ENCODE assay signal across 28 mouse cellular contexts in genomic region chr13:23694956-23695355, GRCm38 (mm10). TPM values are rescaled to one million over a fixed set of nuclear protein-coding genes. Genes with fewer than 3 reads are reported as not detected.
A peak's percentile ranks its signal among the peaks of the same experiment; 100 is the strongest.
DNase-seq lines count a peak whose midpoint lies in the region; ATAC-seq and TF ChIP-seq lines count a peak whose summit lies in the region.
"Had no signal": no experiment of that assay in that cellular context is flagged by ENCODE, and none has a peak within 500 bp of the region (broad histone marks: within the 10 kb centered on the region; RNA-seq: fewer than 3 reads in every experiment).

No protein-coding gene starts in this region.

- H3K4me1 ChIP-seq in forebrain, embryonic 10.5 days, result peaks cover 31% of the 10 kb centered on the region
- H3K4me1 ChIP-seq in forebrain, embryonic 14.5 days (ENCODE audit: control insufficient read depth, insufficient read depth, low read length), result 0 out of 2 replicates have a peak, but pooled peaks cover 6% of the 10 kb centered on the region
- peaks cover 40% of the 10 kb centered on the region for H3K4me1 ChIP-seq in liver, embryonic 12.5 days
- peaks cover 12% of the 10 kb centered on the region; the same call in 1 of the 2 replicates for H3K4me1 ChIP-seq in liver, embryonic 11.5 days (replicated peaks; ENCODE audit: control insufficient read depth, insufficient read depth, low read length)
- peaks cover 24% of the 10 kb centered on the region for H3K4me1 ChIP-seq in midbrain, embryonic 10.5 days
- no peaks in the 10 kb centered on the region for H3K4me1 ChIP-seq in midbrain, postnatal 0 days (ENCODE audit: insufficient read depth, low read length)
- peaks cover 18% of the 10 kb centered on the region for H3K4me1 ChIP-seq in limb, embryonic 10.5 days

- H3K27ac ChIP-seq in forebrain, embryonic 10.5 days, result peak overlapping the region; percentile 53; the same call in 1 of the 2 replicates
- H3K27ac ChIP-seq in forebrain, embryonic 14.5 days (ENCODE audit: low read depth, low read length), result no peak overlapping the region
- H3K27ac ChIP-seq in liver, embryonic 12.5 days, result no peak overlapping the region
- no peak overlapping the region for H3K27ac ChIP-seq in liver, embryonic 11.5 days (ENCODE audit: low read depth, low read length)
- peak overlapping the region; percentile 28; the same call in 1 of the 2 replicates for H3K27ac ChIP-seq in midbrain, embryonic 10.5 days (replicated peaks)
- no peak overlapping the region for H3K27ac ChIP-seq in midbrain, postnatal 0 days (ENCODE audit: low read depth, low read length)
- peak overlapping the region; percentile 36; the same call in 1 of the 2 replicates for H3K27ac ChIP-seq in limb, embryonic 10.5 days
- H3K27ac ChIP-seq: forebrain, embryonic 12.5 days; forebrain, embryonic 15.5 days had no signal

- H3K36me3 ChIP-seq in forebrain, embryonic 10.5 days (replicated peaks), result no peaks in the 10 kb centered on the region; the same call in 1 of the 2 replicates
- H3K36me3 ChIP-seq in forebrain, embryonic 14.5 days (ENCODE audit: control insufficient read depth, insufficient read depth, low read length), result no peaks in the 10 kb centered on the region
- H3K36me3 ChIP-seq in liver, embryonic 12.5 days, result peaks cover 4% of the 10 kb centered on the region; the same call in 1 of the 2 replicates
- H3K36me3 ChIP-seq in liver, embryonic 11.5 days (ENCODE audit: control insufficient read depth, insufficient read depth, low read length), result no peaks in the 10 kb centered on the region
- no peaks in the 10 kb centered on the region for H3K36me3 ChIP-seq in midbrain, embryonic 10.5 days
- H3K36me3 ChIP-seq in midbrain, postnatal 0 days (ENCODE audit: insufficient read depth, low read length), result no peaks in the 10 kb centered on the region
- H3K36me3 ChIP-seq in limb, embryonic 10.5 days, result no peaks in the 10 kb centered on the region
- H3K36me3 ChIP-seq: embryonic facial prominence, embryonic 10.5 days; embryonic facial prominence, embryonic 12.5 days; forebrain, embryonic 12.5 days; forebrain, embryonic 15.5 days had no signal

- H3K4me3 ChIP-seq in forebrain, embryonic 10.5 days, result no peak overlapping the region
- H3K4me3 ChIP-seq in forebrain, embryonic 14.5 days (ENCODE audit: low read depth, low read length), result no peak overlapping the region
- H3K4me3 ChIP-seq in liver, embryonic 12.5 days, result no peak overlapping the region
- no peak overlapping the region for H3K4me3 ChIP-seq in liver, embryonic 11.5 days (ENCODE audit: low read depth, low read length)
- H3K4me3 ChIP-seq in midbrain, embryonic 10.5 days, result no peak overlapping the region
- no peak overlapping the region for H3K4me3 ChIP-seq in midbrain, postnatal 0 days (ENCODE audit: low read depth, low read length)
- no peak overlapping the region for H3K4me3 ChIP-seq in limb, embryonic 10.5 days
- H3K4me3 ChIP-seq: embryonic facial prominence, embryonic 12.5 days; forebrain, embryonic 12.5 days; forebrain, embryonic 15.5 days had no signal

- H3K27me3 ChIP-seq in forebrain, embryonic 10.5 days (ENCODE audit: poor library complexity, severe bottlenecking), result no peaks in the 10 kb centered on the region
- H3K27me3 ChIP-seq in forebrain, embryonic 14.5 days (replicated peaks; ENCODE audit: control insufficient read depth, insufficient read depth, low read length), result no peaks in the 10 kb centered on the region
- no peaks in the 10 kb centered on the region for H3K27me3 ChIP-seq in liver, embryonic 12.5 days (replicated peaks)
- no peaks in the 10 kb centered on the region for H3K27me3 ChIP-seq in liver, embryonic 11.5 days (replicated peaks; ENCODE audit: control insufficient read depth, insufficient read depth, low read length)
- H3K27me3 ChIP-seq in midbrain, embryonic 10.5 days (ENCODE audit: low read depth, poor library complexity, severe bottlenecking), result no peaks in the 10 kb centered on the region
- H3K27me3 ChIP-seq in midbrain, postnatal 0 days (ENCODE audit: insufficient read depth, low read length), result no peaks in the 10 kb centered on the region
- no peaks in the 10 kb centered on the region for H3K27me3 ChIP-seq in limb, embryonic 10.5 days (ENCODE audit: low read depth, poor library complexity, severe bottlenecking)
- H3K27me3 ChIP-seq: CH12.LX; embryonic facial prominence, embryonic 12.5 days; forebrain, embryonic 12.5 days; forebrain, embryonic 15.5 days; Patski had no signal

- H3K9ac ChIP-seq in forebrain, embryonic 14.5 days (ENCODE audit: low read length), result no peak overlapping the region
- no peak overlapping the region for H3K9ac ChIP-seq in liver, embryonic 12.5 days
- H3K9ac ChIP-seq in liver, embryonic 11.5 days (ENCODE audit: low read depth, low read length), result no peak overlapping the region
- H3K9ac ChIP-seq in midbrain, postnatal 0 days (replicated peaks; ENCODE audit: low read length, poor library complexity, severe bottlenecking), result no peak overlapping the region
- H3K9ac ChIP-seq: embryonic facial prominence, embryonic 12.5 days; forebrain, embryonic 12.5 days; forebrain, embryonic 15.5 days had no signal

- ATAC-seq in forebrain, embryonic 14.5 days, result no peak
- no peak for ATAC-seq in liver, embryonic 12.5 days
- no peak for ATAC-seq in liver, embryonic 11.5 days (replicated peaks; ENCODE audit: low FRiP score)
- no peak for ATAC-seq in midbrain, postnatal 0 days (ENCODE audit: low FRiP score)
- ATAC-seq: activated CD4-positive, CD25-positive, alpha-beta regulatory T cell, adult 4 months; CD4-positive, CD25-positive, alpha-beta regulatory T cell, adult 4 months; forebrain, embryonic 15.5 days; Patski had no signal

- TF ChIP-seq CTCF in midbrain, postnatal 0 days (IDR thresholded peaks at IDR 0.05), result no peak

- H3K4me2 ChIP-seq in forebrain, embryonic 14.5 days (ENCODE audit: low read length), result no peak overlapping the region
- H3K4me2 ChIP-seq in liver, embryonic 12.5 days, result 0 out of 2 replicates have a peak overlapping the region, but pooled peaks have one; percentile 65
- H3K4me2 ChIP-seq in liver, embryonic 11.5 days, result no peak overlapping the region
- H3K4me2 ChIP-seq in midbrain, postnatal 0 days (ENCODE audit: low read depth, low read length, poor library complexity, severe bottlenecking), result no peak overlapping the region
- H3K4me2 ChIP-seq: embryonic facial prominence, embryonic 12.5 days; forebrain, embryonic 12.5 days; forebrain, embryonic 15.5 days had no signal

- no peaks in the 10 kb centered on the region for H3K9me3 ChIP-seq in forebrain, embryonic 10.5 days
- H3K9me3 ChIP-seq in forebrain, embryonic 14.5 days (replicated peaks; ENCODE audit: control insufficient read depth, low read length), result no peaks in the 10 kb centered on the region
- H3K9me3 ChIP-seq in liver, embryonic 12.5 days (replicated peaks), result no peaks in the 10 kb centered on the region
- no peaks in the 10 kb centered on the region for H3K9me3 ChIP-seq in liver, embryonic 11.5 days (ENCODE audit: control insufficient read depth, low read length)
- H3K9me3 ChIP-seq in midbrain, embryonic 10.5 days (replicated peaks), result no peaks in the 10 kb centered on the region
- H3K9me3 ChIP-seq in midbrain, postnatal 0 days (ENCODE audit: low read length), result no peaks in the 10 kb centered on the region
- no peaks in the 10 kb centered on the region for H3K9me3 ChIP-seq in limb, embryonic 10.5 days (replicated peaks)
- H3K9me3 ChIP-seq: embryonic facial prominence, embryonic 10.5 days; embryonic facial prominence, embryonic 12.5 days; forebrain, embryonic 12.5 days; forebrain, embryonic 15.5 days; G1E had no signal

- DNase-seq in forebrain, embryonic 10.5 days (ENCODE audit: extremely low spot score, low spot score), result no peak
- no peak for DNase-seq in forebrain, embryonic 14.5 days (ENCODE audit: low spot score)
- DNase-seq in liver, embryonic 11.5 days (ENCODE audit: low spot score), result no peak
- DNase-seq in midbrain, embryonic 10.5 days (ENCODE audit: low spot score), result no peak
- DNase-seq in midbrain, postnatal 0 days (ENCODE audit: low spot score), result no peak
- DNase-seq in limb, embryonic 10.5 days (ENCODE audit: low spot score), result no peak
- DNase-seq in lung, postnatal 25 days (ENCODE audit: low spot score), result no peak
- DNase-seq: adrenal gland, adult 8-10 months; adrenal gland, postnatal 14 days; adrenal gland, postnatal 36 days; B cell, adult 2 months; cerebellum, adult 11-12 months; cerebellum, adult 2 months; cerebellum, adult 9-10 months; cerebellum, postnatal 10 days; cerebellum, postnatal 25 days had no signal

- WGBS in forebrain, embryonic 10.5 days, result 96% methylated on average over 9 of the region's 9 CpGs
- 93% methylated on average over 9 of the region's 9 CpGs for WGBS in forebrain, embryonic 14.5 days
- 81% methylated on average over 9 of the region's 9 CpGs for WGBS in liver, embryonic 12.5 days (ENCODE audit: insufficient replicate concordance)
- WGBS in liver, embryonic 11.5 days, result 90% methylated on average over 9 of the region's 9 CpGs
- WGBS in midbrain, embryonic 10.5 days, result 93% methylated on average over 9 of the region's 9 CpGs
- WGBS in midbrain, postnatal 0 days, result 96% methylated on average over 9 of the region's 9 CpGs
- 92% methylated on average over 9 of the region's 9 CpGs for WGBS in limb, embryonic 10.5 days

RNA-seq across cellular contexts. Expression of gene Hist1h1t, which starts 0.7 kb away (rescaled TPM):
- polyA plus RNA-seq in forebrain, embryonic 10.5 days (2016; fragmentation: Nextera tagmentation; extraction: Ambion mirVana), result not detected in 2 replicates
- polyA plus RNA-seq in forebrain, embryonic 14.5 days (2014; fragmentation: Nextera tagmentation; extraction: Ambion mirVana), result not detected in 2 replicates
- not detected in 2 replicates for polyA plus RNA-seq in liver, embryonic 12.5 days (2016; fragmentation: Nextera tagmentation; extraction: Ambion mirVana)
- not detected in 2 replicates for polyA plus RNA-seq in liver, embryonic 11.5 days (2014; fragmentation: Nextera tagmentation; extraction: Ambion mirVana)
- not detected in 2 replicates for polyA plus RNA-seq in midbrain, embryonic 10.5 days (2016; fragmentation: Nextera tagmentation; extraction: Ambion mirVana)
- total RNA-seq in midbrain, postnatal 0 days (2014; rRNA removed), result 0.93 TPM in 1 of 2 replicates, not detected in the other
- polyA plus RNA-seq in midbrain, postnatal 0 days (2015; fragmentation: Nextera tagmentation; extraction: Ambion mirVana), result not detected in 2 replicates
- 0.26 TPM in 1 of 2 replicates, not detected in the other for polyA plus RNA-seq in limb, embryonic 10.5 days (2016; fragmentation: Nextera tagmentation; extraction: Ambion mirVana)
- total RNA-seq: adrenal gland, adult 18-20 months had no signal
- polyA plus RNA-seq: activated CD4-positive, CD25-positive, alpha-beta regulatory T cell, adult 4 months; CD4-positive, CD25-positive, alpha-beta regulatory T cell, adult 4 months; cerebellum, adult 2 months; cortical plate, adult 2 months; embryonic facial prominence, embryonic 10.5 days; forebrain, embryonic 12.5 days; forebrain, embryonic 15.5 days; G1E had no signal

RNA-seq across cellular contexts. Expression of gene Hist1h4c, which starts 3.3 kb away (rescaled TPM):
- polyA plus RNA-seq in forebrain, embryonic 10.5 days (2016; fragmentation: Nextera tagmentation; extraction: Ambion mirVana), result 4.5 and 5.9 TPM in 2 replicates
- polyA plus RNA-seq in forebrain, embryonic 14.5 days (2014; fragmentation: Nextera tagmentation; extraction: Ambion mirVana), result 2.9 and 6.5 TPM in 2 replicates
- 8.6 and 11.6 TPM in 2 replicates for polyA plus RNA-seq in liver, embryonic 12.5 days (2016; fragmentation: Nextera tagmentation; extraction: Ambion mirVana)
- polyA plus RNA-seq in liver, embryonic 11.5 days (2014; fragmentation: Nextera tagmentation; extraction: Ambion mirVana), result 5.1 and 5.2 TPM in 2 replicates
- polyA plus RNA-seq in midbrain, embryonic 10.5 days (2016; fragmentation: Nextera tagmentation; extraction: Ambion mirVana), result 4.9 and 5.1 TPM in 2 replicates
- total RNA-seq in midbrain, postnatal 0 days (2014; rRNA removed), result 622 and 783 TPM in 2 replicates
- 1.5 and 2.2 TPM in 2 replicates for polyA plus RNA-seq in midbrain, postnatal 0 days (2015; fragmentation: Nextera tagmentation; extraction: Ambion mirVana)
- polyA plus RNA-seq in limb, embryonic 10.5 days (2016; fragmentation: Nextera tagmentation; extraction: Ambion mirVana), result 6.4 and 6.5 TPM in 2 replicates

RNA-seq across cellular contexts. Expression of gene Hist1h2bc, which starts 11.0 kb away (rescaled TPM):
- polyA plus RNA-seq in forebrain, embryonic 10.5 days (2016; fragmentation: Nextera tagmentation; extraction: Ambion mirVana), result 17.2 and 19.3 TPM in 2 replicates
- 32.2 and 39.5 TPM in 2 replicates for polyA plus RNA-seq in forebrain, embryonic 14.5 days (2014; fragmentation: Nextera tagmentation; extraction: Ambion mirVana)
- polyA plus RNA-seq in liver, embryonic 12.5 days (2016; fragmentation: Nextera tagmentation; extraction: Ambion mirVana), result 75.3 and 75.6 TPM in 2 replicates
- 31.9 and 35.7 TPM in 2 replicates for polyA plus RNA-seq in liver, embryonic 11.5 days (2014; fragmentation: Nextera tagmentation; extraction: Ambion mirVana)
- polyA plus RNA-seq in midbrain, embryonic 10.5 days (2016; fragmentation: Nextera tagmentation; extraction: Ambion mirVana), result 22.1 and 23.9 TPM in 2 replicates
- total RNA-seq in midbrain, postnatal 0 days (2014; rRNA removed), result 66.3 and 125 TPM in 2 replicates
- polyA plus RNA-seq in midbrain, postnatal 0 days (2015; fragmentation: Nextera tagmentation; extraction: Ambion mirVana), result 23.7 and 28.6 TPM in 2 replicates
- 16.9 and 17.0 TPM in 2 replicates for polyA plus RNA-seq in limb, embryonic 10.5 days (2016; fragmentation: Nextera tagmentation; extraction: Ambion mirVana)

RNA-seq across cellular contexts. Expression of gene Hist1h2ac, which starts 11.2 kb away (rescaled TPM):
- polyA plus RNA-seq in forebrain, embryonic 10.5 days (2016; fragmentation: Nextera tagmentation; extraction: Ambion mirVana), result 1.00 and 1.1 TPM in 2 replicates
- polyA plus RNA-seq in forebrain, embryonic 14.5 days (2014; fragmentation: Nextera tagmentation; extraction: Ambion mirVana), result 0.91 and 1.3 TPM in 2 replicates
- 0.91 and 1.3 TPM in 2 replicates for polyA plus RNA-seq in liver, embryonic 12.5 days (2016; fragmentation: Nextera tagmentation; extraction: Ambion mirVana)
- polyA plus RNA-seq in liver, embryonic 11.5 days (2014; fragmentation: Nextera tagmentation; extraction: Ambion mirVana), result 0.79 and 1.5 TPM in 2 replicates
- polyA plus RNA-seq in midbrain, embryonic 10.5 days (2016; fragmentation: Nextera tagmentation; extraction: Ambion mirVana), result 1.3 TPM in 2 replicates
- total RNA-seq in midbrain, postnatal 0 days (2014; rRNA removed), result 16.6 and 45.8 TPM in 2 replicates
- 0.21 and 0.28 TPM in 2 replicates for polyA plus RNA-seq in midbrain, postnatal 0 days (2015; fragmentation: Nextera tagmentation; extraction: Ambion mirVana)
- 0.60 and 0.98 TPM in 2 replicates for polyA plus RNA-seq in limb, embryonic 10.5 days (2016; fragmentation: Nextera tagmentation; extraction: Ambion mirVana)

RNA-seq across cellular contexts. Expression of gene Hfe, which starts 15.7 kb away (rescaled TPM):
- 1.3 and 1.5 TPM in 2 replicates for polyA plus RNA-seq in forebrain, embryonic 10.5 days (2016; fragmentation: Nextera tagmentation; extraction: Ambion mirVana)
- polyA plus RNA-seq in forebrain, embryonic 14.5 days (2014; fragmentation: Nextera tagmentation; extraction: Ambion mirVana), result 3.5 and 4.7 TPM in 2 replicates
- 4.9 and 5.7 TPM in 2 replicates for polyA plus RNA-seq in liver, embryonic 12.5 days (2016; fragmentation: Nextera tagmentation; extraction: Ambion mirVana)
- 6.1 and 7.2 TPM in 2 replicates for polyA plus RNA-seq in liver, embryonic 11.5 days (2014; fragmentation: Nextera tagmentation; extraction: Ambion mirVana)
- polyA plus RNA-seq in midbrain, embryonic 10.5 days (2016; fragmentation: Nextera tagmentation; extraction: Ambion mirVana), result 2.3 and 2.5 TPM in 2 replicates
- 1.8 and 2.5 TPM in 2 replicates for total RNA-seq in midbrain, postnatal 0 days (2014; rRNA removed)
- 4.0 and 5.8 TPM in 2 replicates for polyA plus RNA-seq in midbrain, postnatal 0 days (2015; fragmentation: Nextera tagmentation; extraction: Ambion mirVana)
- 1.6 and 2.0 TPM in 2 replicates for polyA plus RNA-seq in limb, embryonic 10.5 days (2016; fragmentation: Nextera tagmentation; extraction: Ambion mirVana)
- polyA plus RNA-seq: G1E had no signal

Comparison
In these comparisons a context has a peak if more than half of its experiments do, and no peak if none do; other contexts are left out.
1. H3K27ac ChIP-seq: peak in forebrain, embryonic 10.5 days (single experiment), midbrain, embryonic 10.5 days (single experiment) and limb, embryonic 10.5 days (single experiment); none in forebrain, embryonic 14.5 days (single experiment), liver, embryonic 12.5 days (single experiment), liver, embryonic 11.5 days (single experiment) and midbrain, postnatal 0 days (single experiment).